Mouse (Mus musculus): ENCODE data around the gene Wdr18. TPM values are rescaled to one million over a fixed set of nuclear protein-coding genes. Genes with fewer than 3 reads are reported as not detected.

The Wdr18 gene
- total RNA-seq, 1 experiment from 2014 or later: 27.2 TPM

DNA sequence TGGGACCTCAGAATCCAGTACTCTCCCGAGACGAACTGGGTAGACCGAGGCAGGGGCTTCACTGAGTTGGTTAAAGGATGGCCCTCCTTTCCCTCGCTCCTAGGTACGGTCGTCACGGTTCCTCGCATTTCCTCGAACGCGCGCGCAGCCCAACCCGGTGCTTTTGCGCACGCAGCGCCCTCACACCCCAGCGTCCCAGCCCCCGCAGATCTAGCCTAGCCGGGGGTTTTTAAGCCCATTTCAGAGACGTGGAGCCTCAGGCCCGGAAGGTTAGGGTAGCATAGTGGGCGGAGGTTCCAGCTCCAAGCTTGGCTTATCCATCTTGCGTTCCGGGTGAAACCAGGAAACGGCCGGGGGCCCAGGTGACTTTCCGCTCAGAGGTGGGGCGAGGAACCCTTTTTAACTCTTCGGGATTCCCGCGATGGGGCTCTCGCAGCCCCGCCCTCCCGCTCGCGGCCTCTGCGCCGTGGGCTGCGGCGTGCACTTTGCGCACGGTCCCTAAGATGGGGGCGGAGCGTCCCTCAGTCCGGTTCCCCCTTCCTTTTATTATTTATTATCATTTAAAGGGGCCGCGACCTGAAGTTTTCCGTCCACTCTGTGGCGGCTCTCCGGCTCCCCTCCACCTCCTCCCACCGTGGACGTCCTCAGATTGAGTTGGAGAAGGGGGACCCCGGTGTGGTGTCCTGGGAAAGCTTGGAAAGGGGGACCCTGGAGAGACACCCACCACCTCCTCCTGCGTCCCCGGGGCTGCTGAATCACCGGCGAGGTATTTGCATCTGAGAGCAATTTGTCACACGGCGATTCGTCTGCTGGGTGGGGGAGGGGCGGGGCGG, 33.2 kb upstream of the Wdr18 start, which contains the start of gene Arid3a:
Gene Arid3a (plus strand): TSS at position 553 of the 833 bp plus-strand sequence.
- peak; percentile 61 for ATAC-seq (replicated peaks; ENCODE audit: low read depth, poor library complexity, severe bottlenecking)

DNA sequence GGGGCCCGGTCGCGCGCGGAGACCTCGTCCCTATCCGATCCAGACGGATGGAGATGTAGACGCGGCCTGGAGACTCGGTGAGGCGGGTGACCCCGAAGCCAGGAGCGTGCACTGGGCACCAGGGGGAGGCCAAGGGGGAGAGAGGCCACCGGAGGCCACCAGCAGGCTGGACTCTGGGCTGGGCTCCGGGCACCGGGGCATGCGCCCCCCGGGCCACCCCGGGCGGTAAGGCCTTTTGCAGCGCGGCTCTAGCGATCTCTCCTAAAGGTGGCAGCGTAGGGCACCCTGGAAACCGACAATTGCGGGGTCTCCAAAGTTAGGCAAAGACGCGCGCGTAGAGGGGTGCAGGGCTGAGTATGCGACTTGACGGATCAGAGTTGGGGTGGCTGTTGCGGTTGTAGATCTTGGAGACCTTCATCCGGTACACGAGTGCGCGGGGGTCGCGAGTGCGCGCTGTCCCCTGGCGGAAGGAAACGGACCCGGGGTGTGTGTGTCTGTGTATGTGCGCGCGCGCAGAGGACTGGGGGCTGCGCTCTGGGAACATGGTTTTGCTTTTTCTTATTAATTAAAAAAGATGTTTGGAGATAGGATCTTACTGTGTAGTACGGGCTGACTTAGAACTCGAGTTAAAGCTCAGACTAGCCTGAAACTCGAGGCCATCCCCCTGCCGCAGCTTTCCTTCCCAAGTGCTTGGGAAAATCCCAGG, 32.5 kb upstream of the Wdr18 start:
- ATAC-seq (replicated peaks; ENCODE audit: low read depth, poor library complexity, severe bottlenecking): peak; percentile 26

DNA sequence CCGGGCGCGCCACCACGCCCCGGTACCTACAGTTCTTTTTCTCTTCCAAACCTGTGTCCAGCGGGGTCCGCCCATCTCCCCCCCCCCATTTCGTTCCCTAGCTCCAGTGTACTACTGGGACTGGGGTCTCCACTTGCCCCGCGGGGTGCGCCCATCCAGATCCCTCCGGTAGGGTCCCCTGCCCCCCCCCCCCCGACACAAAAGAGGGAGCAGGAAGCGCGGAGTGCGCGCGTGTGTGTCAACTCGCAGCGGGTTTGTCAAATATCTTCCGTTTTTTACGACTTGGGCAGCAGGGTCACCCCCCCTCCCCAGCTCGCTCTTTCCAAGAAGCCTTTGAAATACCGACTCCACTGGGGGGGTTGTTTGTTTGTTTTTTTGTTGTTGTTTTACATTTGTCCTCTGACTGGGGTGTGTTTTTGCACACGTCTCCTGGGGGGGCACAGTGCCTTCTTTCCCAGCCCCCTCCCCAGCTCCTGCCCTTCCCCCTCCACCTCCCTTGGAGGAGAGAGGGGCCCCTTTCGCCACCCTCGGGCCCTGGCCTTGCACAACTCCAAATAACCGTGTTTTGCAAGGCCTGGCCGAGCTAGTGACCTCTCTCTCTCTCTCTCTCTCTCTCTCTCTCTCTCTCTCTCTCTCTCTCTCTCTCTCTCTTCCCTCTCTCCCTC, 31.8 kb upstream of the Wdr18 start:
- 0 out of 2 replicates have a peak, but pooled peaks have one; percentile 12 for ATAC-seq (replicated peaks; ENCODE audit: low read depth, poor library complexity, severe bottlenecking)

DNA sequence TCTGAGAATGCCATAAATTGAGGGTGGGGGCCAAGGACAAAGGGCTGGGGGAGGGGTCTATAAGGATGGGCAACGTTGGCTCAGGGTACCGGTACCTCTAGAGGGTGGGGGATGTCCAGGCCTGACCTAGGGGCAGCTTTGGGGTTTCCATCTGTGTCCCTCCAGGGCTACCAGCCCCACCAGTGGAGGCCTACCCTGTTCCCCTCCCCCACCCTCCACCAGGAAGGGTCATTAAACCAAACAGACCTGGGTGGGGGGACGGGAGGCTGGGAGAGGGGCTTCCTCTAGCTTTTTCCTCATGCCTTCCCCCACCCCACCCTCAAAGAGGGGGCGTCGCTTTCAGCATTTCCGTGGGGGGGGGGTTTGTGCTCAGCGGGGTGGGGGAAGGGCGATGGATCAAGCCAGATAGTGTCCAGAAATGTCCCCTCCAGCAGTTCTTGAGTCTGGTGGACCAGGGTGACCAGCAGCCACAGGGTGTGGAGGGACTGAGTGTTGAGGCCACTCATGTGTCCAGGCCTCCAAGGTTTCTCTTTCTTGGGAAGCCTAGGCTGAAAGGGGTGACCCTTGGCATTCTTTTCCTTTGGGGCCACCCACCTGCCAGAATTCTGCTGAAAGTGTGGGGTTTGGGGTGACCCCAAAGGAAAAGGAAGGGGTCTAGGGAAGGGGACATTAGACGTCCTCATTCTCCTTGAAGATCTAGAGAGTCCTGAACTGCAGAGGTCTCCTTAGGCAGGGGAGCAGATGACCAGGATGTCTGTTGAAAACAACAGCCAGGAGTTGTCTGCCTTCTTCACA, 30.8 kb upstream of the Wdr18 start:
- no peak for ATAC-seq (replicated peaks; ENCODE audit: low read depth, poor library complexity, severe bottlenecking)

DNA sequence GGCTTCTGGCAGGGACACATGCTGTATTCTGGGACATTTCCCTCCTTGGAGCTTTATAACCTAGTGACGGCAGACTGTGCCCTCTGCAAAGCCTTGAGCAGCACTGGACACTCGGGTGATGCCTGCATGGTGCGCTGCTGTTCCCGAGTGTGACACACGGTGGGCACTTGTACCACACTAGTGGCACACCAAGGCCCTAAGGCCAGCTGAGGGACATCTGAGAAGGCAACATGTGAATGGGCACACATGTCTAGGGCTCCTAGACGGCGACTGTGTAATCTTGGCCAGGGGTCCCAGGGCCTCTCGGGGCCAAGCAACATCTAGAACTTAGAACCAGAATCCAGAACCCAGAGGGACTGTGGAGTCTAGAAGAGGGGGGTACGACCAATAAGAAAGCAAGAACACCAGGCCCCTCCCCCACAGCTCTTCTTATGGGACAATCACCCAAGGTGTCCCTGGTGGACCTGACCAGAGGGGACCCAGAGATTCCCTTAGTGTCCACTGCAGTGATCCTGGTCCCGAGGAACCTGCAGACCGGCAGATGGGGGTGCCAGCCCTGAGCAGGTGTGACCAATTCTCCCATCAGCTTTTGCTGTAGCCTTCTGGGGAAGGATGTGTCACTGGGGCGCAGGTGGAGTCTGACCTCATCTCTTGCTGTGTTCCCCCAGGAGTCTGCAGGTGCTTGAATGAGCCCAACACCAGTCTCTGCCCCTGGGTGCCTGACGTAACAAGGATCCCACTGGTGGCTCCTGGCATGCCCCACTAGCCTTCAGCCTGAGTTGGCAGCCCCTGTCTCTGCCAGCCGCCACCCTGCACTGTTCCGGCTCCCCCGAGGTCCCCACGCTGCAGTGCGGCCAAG, 29.8 kb upstream of the Wdr18 start:
- ATAC-seq (replicated peaks; ENCODE audit: low read depth, poor library complexity, severe bottlenecking): no peak

DNA sequence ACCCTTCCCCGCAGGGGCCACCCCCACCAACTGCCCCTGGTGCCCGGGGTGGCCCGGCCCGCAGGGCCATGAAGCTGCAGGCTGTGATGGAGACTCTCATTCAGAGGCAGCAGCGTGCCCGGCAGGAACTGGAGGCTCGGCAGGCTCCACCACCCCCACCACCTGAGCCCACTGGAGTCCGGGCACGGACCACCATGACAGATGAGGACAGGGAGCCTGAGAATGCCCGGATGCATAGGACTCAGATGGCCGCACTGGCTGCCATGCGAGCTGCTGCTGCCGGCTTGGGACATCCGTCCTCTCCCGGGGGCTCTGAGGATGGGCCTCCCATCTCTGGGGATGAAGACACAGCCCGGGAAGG, 29.1 kb upstream of the Wdr18 start:
- no peak for ATAC-seq (replicated peaks; ENCODE audit: low read depth, poor library complexity, severe bottlenecking)

DNA sequence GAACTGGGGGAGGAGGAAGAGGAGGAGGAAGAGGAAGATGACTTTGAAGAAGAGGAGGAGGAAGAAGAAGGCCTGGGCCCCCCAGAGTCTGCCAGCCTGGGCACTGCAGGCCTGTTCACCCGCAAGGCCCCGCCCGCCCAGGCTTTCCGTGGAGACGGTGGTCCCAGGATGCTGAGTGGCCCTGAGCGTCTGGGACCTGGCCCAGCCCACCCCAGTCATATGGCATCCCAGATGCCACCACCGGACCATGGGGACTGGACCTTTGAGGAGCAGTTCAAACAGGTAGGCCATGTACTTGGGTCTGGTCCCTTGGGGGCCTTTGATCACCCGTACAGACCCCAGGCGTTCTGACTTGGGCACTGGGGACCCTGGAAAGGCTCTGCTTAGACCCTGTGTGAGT, 28.2 kb upstream of the Wdr18 start:
- no peak for ATAC-seq (replicated peaks; ENCODE audit: low read depth, poor library complexity, severe bottlenecking)

DNA sequence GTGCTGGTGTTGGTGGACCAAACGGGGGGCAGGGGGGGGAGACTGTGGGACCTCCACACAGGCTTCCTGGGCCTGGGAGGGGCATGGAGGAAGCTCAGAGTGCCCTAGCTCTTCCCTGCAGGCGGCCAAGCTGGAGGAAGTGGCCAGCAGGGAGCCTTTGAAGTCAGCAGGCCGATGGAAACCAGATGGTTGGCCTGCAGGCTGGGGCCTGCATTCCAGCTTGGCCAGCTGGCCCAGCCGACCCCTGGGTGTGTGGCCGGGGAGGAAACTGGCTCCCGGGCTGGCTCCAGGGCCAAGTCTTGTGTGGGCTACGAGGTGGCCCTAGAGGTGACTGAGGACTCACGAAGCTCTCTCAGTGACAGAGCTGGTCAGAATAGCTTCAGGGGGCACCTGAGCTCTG, 27.2 kb upstream of the Wdr18 start:
- ATAC-seq (replicated peaks; ENCODE audit: low read depth, poor library complexity, severe bottlenecking): no peak

DNA sequence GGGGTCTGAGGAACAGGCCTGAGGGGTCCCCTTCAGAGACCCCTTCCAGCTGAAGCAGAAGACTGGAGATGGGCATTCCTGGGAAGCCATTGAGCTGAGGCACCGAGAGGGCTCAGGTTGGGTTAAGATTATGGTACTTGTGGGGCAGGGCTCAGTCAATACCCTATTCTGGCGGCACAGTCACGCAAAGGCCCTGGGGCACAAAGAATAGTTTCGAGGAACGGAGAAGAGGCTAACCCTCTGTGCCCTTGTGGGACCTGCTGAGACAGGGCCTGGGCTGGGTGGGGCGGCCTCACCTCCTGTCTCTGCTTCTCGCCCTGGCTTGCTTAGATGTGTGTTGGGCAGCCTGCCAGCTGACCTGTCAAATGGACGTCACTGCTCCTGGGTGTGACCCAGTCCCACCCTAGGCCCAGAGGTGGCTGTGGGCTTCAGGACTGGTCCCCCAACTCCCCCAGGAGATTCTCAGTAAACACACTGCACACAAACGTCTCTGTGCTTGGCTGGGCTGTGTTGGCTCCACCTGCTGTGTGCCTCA, 26.7 kb upstream of the Wdr18 start:
- ATAC-seq (replicated peaks; ENCODE audit: low read depth, poor library complexity, severe bottlenecking): no peak

DNA sequence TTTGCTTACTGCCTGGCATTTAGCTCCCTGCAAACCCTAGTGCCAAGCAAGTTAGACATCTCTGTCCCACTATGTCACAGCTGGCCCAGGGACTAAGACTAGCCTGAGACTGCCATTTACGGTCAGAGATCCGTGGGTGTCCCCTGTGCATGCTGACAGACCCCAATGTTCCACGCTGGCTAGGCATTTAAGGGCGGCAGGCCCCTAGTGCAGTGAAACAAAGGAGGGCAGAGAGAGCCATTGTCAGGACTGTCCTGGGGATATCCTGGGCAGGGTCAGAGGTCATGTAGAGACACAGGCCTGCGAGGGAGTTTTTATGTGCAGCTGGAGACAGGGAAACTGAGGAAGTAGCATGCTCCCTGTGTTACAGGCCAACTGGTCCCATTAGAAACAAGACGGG, 26.1 kb upstream of the Wdr18 start:
- ATAC-seq (replicated peaks; ENCODE audit: low read depth, poor library complexity, severe bottlenecking): no peak

DNA sequence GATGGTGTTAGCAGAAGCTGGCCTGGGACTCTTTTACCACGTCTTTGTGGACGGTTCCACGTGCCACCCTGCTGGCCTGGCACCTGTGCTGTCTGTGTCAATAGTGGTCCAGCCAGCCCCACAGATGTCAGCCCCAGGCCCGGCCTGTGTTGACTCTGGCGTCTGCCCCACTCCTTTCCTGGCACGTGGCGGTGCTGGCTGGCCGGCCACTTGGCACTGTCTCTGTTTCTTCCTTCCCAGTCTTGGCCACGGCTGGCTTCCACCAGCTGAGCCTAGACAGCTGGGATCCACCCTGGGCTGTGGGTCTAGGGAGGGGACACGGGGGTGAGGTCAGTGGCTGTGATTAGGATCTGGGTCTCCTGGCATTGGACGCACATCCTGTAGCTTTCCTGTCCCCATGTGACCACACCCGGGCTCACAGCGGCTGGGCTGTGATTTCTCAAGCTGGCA, 25.7 kb upstream of the Wdr18 start:
- no peak for ATAC-seq (replicated peaks; ENCODE audit: low read depth, poor library complexity, severe bottlenecking)

DNA sequence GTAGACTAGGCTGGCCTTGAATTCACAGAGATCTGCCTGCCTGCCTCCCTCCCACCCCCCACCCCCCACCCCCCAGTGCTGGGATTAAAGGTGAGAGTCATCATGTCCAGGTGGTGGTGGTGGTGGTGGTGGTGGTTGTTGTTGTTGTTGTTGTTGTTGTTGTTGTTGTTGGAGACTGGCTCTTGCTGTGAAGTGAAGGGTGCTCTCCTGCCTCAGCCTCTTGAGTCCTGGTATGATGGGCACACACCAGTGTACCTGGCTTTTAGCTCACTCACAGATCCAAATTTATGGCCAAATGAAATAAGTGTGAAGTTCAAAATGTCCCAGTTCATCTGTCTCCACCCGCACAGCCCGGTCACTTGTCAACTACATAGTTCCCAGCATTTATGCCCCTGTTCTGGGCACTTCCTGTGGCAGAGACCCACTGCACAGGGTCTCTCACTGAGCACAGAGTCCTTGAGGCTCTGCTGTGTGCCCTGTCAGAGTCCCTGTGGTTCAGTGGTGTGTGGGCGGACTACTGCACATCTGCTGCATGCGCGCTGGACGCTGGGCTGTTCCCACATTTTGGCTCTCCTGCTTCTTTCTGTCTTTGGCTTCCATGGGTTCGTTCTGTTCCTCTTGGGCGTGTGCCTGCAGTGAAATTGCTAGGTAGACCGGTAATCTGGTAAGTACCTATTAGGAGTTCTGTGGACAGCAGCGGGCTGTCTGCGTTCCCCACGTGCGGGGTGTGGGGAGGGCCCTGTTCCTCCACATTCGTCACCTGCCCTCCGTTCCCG, 25.0 kb upstream of the Wdr18 start:
- ATAC-seq (replicated peaks; ENCODE audit: low read depth, poor library complexity, severe bottlenecking): no peak

DNA sequence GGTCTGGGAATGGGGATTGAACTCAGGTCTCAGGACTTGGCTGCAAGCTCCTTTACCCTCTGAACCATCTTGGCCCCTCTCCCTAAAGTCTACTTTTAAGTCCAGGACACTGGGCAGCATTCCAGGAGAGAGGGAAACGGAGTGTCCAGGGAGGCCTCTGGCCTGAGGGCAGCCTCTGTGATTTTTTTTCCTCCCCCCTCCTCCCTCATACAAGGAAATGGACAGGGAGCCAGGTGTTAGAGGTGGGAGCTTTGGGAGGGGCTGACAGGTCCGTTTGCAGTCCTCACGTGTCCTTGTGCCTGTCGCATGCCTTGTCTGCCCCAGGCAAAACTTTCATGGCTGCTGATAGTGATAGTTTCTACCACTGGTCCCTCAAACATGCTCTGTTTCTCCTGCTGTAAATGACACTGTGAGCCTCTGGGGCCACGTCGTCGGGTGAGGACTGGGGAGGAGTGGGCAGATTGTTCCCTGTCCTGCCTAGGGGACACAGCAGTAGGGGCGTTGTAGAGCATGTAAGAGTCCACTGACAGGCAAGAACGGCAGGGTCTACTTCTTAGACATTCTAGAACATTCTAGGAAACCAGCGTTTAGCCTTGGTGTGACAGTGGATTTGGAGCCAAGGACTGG, 23.6 kb upstream of the Wdr18 start:
- peak; percentile 1; the same call in 1 of the 2 replicates for ATAC-seq (replicated peaks; ENCODE audit: low read depth, poor library complexity, severe bottlenecking)

DNA sequence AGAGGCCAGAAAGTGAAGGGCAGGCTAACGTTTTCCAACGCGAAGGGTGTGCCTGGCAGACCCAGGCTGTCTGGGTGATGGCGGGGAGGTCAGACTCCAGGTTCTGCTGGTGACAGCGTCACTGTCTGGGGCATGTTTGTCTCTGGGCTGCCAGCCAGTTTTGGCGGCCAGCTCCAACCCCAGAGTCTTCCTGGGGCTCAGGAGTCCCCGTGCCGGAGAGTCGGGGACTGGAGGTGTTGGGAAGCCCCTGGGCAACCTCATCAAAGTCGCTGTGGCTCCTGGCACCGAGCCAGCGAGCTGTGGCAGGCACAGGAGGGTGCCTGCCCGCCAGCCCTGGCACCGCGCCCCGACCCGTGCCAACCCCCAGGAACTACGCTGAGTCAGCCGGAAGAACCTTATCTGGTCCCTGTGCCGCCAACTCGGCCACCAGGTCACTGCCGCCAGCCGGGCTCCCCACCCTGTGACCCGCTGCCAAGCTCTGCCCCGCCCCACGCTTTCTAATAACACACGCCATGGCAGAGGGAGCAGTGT, 23.0 kb upstream of the Wdr18 start:
- peak; percentile 67 for ATAC-seq (replicated peaks; ENCODE audit: low read depth, poor library complexity, severe bottlenecking)

DNA sequence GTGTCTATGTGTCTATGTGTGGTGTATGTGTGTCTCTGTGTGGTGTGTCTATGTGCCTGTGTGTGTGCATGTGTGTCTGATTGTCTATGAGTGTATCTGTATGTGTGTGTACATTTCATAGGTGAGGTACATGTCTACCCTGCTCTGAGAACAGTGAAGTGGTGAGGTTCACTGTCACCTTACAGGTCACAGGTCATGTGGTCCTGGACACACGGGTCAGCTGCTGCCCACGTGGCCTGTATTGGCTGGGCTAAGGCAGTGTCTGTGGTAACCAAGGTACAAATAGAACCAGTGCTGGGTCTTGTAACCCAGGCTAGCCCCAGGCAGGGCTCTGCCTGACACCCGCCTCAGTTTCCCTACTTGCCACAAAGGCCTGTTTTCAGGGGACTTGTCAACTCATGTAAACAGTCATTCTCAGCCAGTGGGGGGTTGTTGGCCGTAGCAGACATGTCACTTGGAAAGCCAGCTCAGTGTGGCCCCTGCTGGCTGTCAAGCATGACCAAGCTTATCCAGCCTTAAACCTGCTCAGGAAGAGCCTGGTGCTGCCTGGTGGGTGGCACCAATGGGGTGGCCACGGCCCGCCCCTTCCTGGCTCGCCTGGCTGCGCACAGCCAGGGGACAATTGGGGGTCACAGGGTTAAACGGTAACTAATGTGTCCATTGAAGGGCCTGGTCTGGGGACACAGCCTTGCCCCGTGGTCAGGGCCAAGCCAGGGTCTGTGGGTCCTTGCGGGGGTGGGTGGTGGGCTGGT, 22.0 kb upstream of the Wdr18 start:
- peak; percentile 23; the same call in 1 of the 2 replicates for ATAC-seq (replicated peaks; ENCODE audit: low read depth, poor library complexity, severe bottlenecking)

DNA sequence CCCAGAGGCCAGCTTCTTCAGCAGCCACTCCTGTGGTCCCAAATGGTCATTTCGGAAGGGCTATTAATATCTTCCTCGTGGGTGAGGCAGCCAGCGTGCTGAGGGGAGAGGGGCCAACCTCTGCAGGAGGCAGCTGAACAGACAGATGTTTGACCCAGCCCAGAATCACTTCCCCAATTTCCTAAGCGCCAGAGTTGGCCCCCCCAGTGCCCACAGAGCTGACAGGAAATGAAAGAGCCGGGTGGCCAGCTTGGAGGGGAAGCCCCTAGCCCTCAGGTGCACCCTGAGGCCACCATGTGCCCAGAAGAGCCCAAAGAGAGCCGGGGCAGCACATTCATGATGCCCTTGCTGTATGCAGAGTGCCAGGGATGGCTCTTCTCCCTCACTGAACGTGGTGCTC, 19.2 kb upstream of the Wdr18 start:
- ATAC-seq (replicated peaks; ENCODE audit: low read depth, poor library complexity, severe bottlenecking): peak; percentile 53

DNA sequence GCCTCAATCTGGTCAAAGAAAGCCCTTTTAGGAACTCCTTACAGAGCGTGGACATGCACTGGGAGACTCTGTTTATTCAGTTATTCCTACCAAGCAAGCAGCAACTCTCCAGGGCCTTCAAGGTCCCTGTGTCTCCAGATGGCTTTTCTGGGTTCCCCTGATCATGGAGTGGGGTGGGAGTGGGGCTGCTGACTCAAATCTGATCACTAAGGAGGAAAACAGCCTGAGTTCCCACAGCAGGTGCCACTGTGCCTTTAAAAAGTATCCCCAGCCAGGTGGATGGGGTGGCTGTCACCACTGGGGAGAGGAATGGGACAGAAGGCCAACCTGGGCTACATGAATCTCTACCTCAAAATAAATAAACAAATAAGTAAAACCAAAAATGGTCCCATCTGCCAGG, 17.0 kb upstream of the Wdr18 start:
- no peak for ATAC-seq (replicated peaks; ENCODE audit: low read depth, poor library complexity, severe bottlenecking)
